Mouse (Mus musculus) left cerebral cortex, adult 2 months (tissue): Measurements from ENCODE around the gene Zdhhc13. TPM values are rescaled to one million over a fixed set of nuclear protein-coding genes. Genes with fewer than 3 reads are reported as not detected.

Source experiments
- DNase-seq, 2 experiments: peaks; one replicate each; pipeline ENCODE4 v3.0.0; 2021 to 2022; ENCODE audit warnings: low spot score in 2 of 2, mixed read lengths in 1 of 2; ENCODE audit errors: extremely low spot score in 1 of 2
- H3K27ac ChIP-seq: fragments of 200-600 bp; 2 replicates; pipeline ENCODE4 v1.8.1; 2022
- H3K4me3 ChIP-seq: fragments of 200-600 bp; 2 replicates; pipeline ENCODE4 v1.8.1; 2022
- CTCF ChIP-seq: fragments of 200-600 bp; IDR thresholded peaks from 2 replicates; pipeline ENCODE4 v1.8.1; 2022; ENCODE audit warnings: antibody characterized with exemption, mild to moderate bottlenecking, moderate library complexity
- intact Hi-C: fragments of 180-260 bp; cut with DNase I; formaldehyde crosslinking; loops from one replicate; pipeline ENCODE4 v1.15.1; 2025
- total RNA-seq, 2 experiments: library from RNA; stranded (reverse); gene quantifications; 2 replicates each; pipeline ENCODE4 v1.2.3; 2021

Zdhhc13 gene
- total RNA-seq, 2 experiments from 2014 or later: 21.0 to 24.2 TPM

DNA sequence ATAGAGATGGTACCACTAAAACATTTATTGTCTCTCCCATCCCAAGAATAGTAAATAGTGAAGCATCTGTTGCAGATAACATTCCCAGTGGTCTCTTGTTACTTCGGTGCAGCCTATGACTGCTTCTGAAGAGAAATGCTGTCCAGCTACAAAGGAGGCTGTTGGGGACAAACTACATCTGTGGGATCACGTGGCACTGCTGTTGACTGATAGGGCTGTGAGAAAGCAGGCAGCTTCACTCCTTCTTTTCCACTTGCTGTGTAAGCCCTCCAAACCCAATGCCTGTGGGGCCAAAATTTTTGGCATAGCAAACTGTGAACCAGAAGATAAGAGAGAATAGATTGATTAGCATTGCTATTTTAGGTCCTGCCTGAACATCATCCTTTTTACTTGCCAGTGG is 41.6 kb downstream of the Zdhhc13 start:
- Histone ChIP-seq H3K4me3 (no peak overlapping the region), H3K27ac (no peak overlapping the region)
- TF ChIP-seq CTCF: no peak
- DNase-seq: no peak
- intact Hi-C loops: no loop called here

- no peak for TF ChIP-seq CTCF
- no peak overlapping the region for H3K27ac ChIP-seq
- intact Hi-C loops: no loop called here
- no peak overlapping the region for H3K4me3 ChIP-seq
- DNase-seq: no peak
Observed at GRCm38 (mm10) chr7:48832735-48833134, 43.9 kb downstream of the Zdhhc13 start.

DNA sequence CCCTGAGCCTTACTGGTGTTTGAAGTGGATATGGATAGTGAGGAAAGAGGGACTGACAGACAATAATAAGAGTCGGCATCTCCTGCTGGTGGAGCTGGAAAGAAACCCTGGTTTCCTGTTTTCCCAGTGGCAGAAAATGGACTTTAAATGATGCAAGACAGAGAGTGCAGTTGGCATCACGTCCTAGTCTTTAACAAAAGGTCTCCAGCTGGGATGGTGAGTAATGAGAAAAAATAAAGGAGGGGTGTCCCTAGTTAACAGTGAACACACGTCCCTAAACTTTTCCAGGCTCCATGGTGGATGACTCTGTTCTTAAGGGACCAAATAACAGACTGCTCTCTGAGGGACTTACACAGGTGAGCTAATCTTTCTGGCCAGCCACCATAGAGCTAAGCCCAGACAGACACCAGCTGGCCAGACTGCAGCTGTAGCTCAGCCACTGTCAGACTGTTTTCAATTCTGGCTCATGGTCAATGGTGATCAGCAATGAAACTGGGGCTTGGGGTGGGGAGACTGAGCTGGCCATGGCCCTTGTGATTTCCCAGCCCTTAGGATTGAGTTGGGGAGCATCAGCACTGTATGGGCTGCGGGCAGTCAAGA is 45.7 kb downstream of the Zdhhc13 start:
- H3K27ac ChIP-seq: no peak overlapping the region
- DNase-seq: no peak
- intact Hi-C loops: no loop called here
- no peak for TF ChIP-seq CTCF
- no peak overlapping the region for H3K4me3 ChIP-seq

DNA sequence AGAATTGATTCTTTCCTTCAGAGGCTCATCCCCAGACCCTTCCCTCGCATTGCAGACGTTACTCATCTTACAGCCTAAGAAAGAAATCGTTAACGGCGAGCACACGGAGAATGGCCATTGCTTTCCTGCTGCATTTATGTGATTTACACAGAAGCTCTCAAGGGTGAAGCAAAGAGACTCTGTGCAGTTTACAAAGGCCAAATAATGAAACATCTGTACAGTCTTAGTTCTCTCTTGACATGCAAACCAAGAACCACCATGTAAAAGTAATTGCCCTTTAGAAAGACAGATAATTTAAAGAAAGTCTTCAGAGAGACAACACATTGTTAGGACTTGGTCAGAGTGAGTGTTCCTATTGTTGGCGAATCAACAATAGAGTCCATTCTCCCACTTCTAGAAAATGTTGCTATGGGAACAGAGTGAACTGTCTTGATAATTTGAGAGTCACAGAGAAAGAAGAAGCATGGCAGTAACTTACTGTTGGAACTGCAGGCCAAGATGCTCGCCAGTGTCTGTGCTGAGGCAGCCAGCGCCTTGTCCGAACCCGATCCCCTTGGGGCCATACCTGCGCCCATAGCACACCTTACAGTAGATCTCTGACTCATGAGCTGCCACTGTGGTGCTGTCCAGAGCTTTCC is 46.3 kb downstream of the Zdhhc13 start:
- H3K4me3 ChIP-seq: no peak overlapping the region
- H3K27ac ChIP-seq: no peak overlapping the region
- no peak for DNase-seq
- intact Hi-C loops: no loop called here
- no peak for TF ChIP-seq CTCF

DNA sequence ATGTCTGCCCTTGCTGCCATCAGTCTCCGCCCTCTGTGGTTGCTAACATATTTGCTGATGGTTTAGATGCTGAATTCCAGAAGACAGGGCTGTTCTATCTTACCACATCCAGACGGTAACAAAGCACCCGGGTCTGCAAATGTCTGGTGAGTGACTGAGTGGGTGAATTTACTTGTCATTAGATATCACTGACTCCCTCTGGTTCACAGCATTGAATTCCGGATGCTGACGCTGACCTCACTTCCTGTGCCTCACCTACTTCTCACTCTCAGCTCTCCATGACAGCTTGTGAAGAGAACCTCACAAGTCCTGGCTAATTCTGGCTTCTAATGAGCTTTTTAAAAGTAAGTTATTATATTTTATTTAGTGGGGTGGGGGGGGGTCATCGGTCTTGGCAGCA is 48.1 kb downstream of the Zdhhc13 start:
- DNase-seq: no peak
- TF ChIP-seq CTCF: no peak
- H3K4me3 ChIP-seq: no peak overlapping the region
- no peak overlapping the region for H3K27ac ChIP-seq
- intact Hi-C loops: no loop called here

GRCm38 (mm10) chr7:48838434-48838833 is 49.6 kb downstream of the Zdhhc13 start:
- TF ChIP-seq CTCF: peak; percentile 23
- DNase-seq: no peak
- Histone ChIP-seq H3K4me3 (no peak overlapping the region), H3K27ac (no peak overlapping the region)
- intact Hi-C loops: no loop called here

- intact Hi-C loops: no loop called here
- no peak for DNase-seq
- no peak overlapping the region for H3K27ac ChIP-seq
- no peak overlapping the region for H3K4me3 ChIP-seq
- TF ChIP-seq CTCF: no peak
Observed at GRCm38 (mm10) chr7:48840545-48840944, 51.7 kb downstream of the Zdhhc13 start.

DNA sequence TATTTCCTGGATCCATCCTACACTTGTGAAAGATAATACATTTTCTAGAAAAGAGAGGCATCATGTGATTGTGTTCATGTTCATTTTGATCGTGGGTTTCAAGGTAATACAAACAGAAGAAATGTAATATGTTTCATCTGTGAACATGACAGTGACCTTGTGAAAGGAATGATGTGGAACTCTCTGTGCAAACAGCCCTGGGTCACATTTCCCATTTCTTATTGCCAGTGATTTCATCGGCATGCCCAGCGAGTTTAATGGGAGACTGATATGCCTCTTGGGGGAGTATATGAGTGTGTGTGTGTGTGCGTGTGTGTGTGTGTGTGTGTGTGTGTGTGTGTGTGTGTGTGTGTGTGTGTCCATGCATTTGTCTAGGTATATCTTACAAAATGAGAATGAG is 52.7 kb downstream of the Zdhhc13 start:
- Histone ChIP-seq H3K4me3 (no peak overlapping the region), H3K27ac (no peak overlapping the region)
- no peak for DNase-seq
- intact Hi-C loops: no loop called here
- no peak for TF ChIP-seq CTCF

GRCm38 (mm10) chr7:48842353-48842752 is 53.5 kb downstream of the Zdhhc13 start:
- Histone ChIP-seq H3K4me3 (no peak overlapping the region), H3K27ac (no peak overlapping the region)
- intact Hi-C loops: no loop called here
- DNase-seq: no peak
- no peak for TF ChIP-seq CTCF

GRCm38 (mm10) chr7:48843541-48843940 is 54.7 kb downstream of the Zdhhc13 start:
- TF ChIP-seq CTCF: no peak
- no peak overlapping the region for H3K27ac ChIP-seq
- no peak overlapping the region for H3K4me3 ChIP-seq
- DNase-seq: no peak
- intact Hi-C loops: no loop called here

GRCm38 (mm10) chr7:48845213-48845973 is 56.6 kb downstream of the Zdhhc13 start:
- no peak for TF ChIP-seq CTCF
- no peak for DNase-seq
- no peak overlapping the region for H3K27ac ChIP-seq
- H3K4me3 ChIP-seq: no peak overlapping the region
- intact Hi-C loops: no loop called here

- Histone ChIP-seq H3K4me3 (no peak overlapping the region), H3K27ac (no peak overlapping the region)
- no peak for TF ChIP-seq CTCF
- intact Hi-C loops: no loop called here
- DNase-seq: no peak
Observed at GRCm38 (mm10) chr7:48846755-48847154, 58.0 kb downstream of the Zdhhc13 start.
